ENCODE assay signal across 8 mouse cellular contexts in the genomic region with DNA sequence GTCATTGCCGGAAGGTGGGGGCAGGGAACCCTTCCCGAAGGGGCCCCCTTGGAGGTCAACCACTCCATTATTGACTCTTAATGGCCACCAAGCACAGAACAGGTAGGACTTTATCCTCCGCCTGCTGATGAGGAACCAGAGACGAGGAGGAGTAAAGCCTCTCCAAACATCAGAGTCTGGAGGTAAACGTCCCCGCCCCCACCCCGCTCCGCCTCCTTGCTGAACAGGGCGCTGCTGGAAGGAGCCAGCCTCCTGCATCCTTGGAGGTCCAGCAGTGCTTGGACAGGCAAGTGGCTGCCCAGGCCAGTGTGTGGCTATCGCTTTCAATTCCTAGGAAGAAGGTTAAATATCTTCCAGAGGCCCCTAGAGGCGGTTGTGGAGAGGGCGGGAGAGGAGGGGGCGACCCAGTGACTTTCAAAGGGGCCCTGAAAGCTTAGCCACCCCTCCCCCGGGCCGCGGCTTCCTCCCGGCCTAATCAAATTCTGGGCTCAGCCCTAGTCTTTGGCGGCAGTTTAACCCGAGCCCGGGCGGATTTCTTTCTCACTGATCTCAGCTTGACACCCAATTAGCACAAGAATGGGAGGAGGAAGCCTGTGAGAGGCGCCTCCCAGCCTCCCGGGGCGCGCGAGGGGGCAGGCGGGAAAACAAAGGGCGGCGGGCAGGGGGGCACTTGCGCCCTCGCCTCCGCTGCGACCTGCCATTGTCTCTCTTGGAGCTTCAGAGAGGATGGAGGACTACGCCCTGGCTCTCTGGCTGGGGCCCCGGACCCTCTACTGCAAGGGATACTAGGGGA. TPM values are rescaled to one million over a fixed set of nuclear protein-coding genes. Genes with fewer than 3 reads are reported as not detected.
A peak's percentile ranks its signal among the peaks of the same experiment; 100 is the strongest.
DNase-seq lines count a peak whose midpoint lies in the region; ATAC-seq and TF ChIP-seq lines count a peak whose summit lies in the region.

A gene (plus strand): TSS at position 51 of the 793 bp plus-strand sequence.

- H3K9ac ChIP-seq in hindbrain, embryonic 15.5 days: peak within 1 kb of the TSS; percentile 59

- no peaks in the 10 kb centered on the region for H3K27me3 ChIP-seq in hindbrain, embryonic 15.5 days

- under 1% methylated on average over 35 of the region's 35 CpGs for WGBS in hindbrain, embryonic 15.5 days

- H3K27ac ChIP-seq in gastrocnemius, adult 2 months: peak within 1 kb of the TSS; percentile 87
- H3K27ac ChIP-seq in hindbrain, embryonic 15.5 days (replicated peaks): peak within 1 kb of the TSS; percentile 96

- peak within 1 kb of the TSS; percentile 72 for H3K4me3 ChIP-seq in gastrocnemius, adult 2 months
- peak within 1 kb of the TSS; percentile 47 for H3K4me3 ChIP-seq in hindbrain, embryonic 15.5 days

- TF ChIP-seq CTCF in gastrocnemius, adult 2 months (IDR thresholded peaks at IDR 0.05): no peak

- H3K4me2 ChIP-seq in hindbrain, embryonic 15.5 days: peak within 1 kb of the TSS; percentile 84

- intact Hi-C loops in gastrocnemius, adult 2 months (cut with DNase I): no loop called here

- DNase-seq in adipocyte (ENCODE audit: low spot score): peak; percentile 27
- peak; percentile 59 to 63 for DNase-seq in cerebellum, postnatal 36 days
- DNase-seq in gastrocnemius, adult 2 months: peak; percentile 64
- DNase-seq in left cerebral cortex, adult 8-10 months (ENCODE audit: low spot score in 2 of 2): peak; percentile 60 to 67
- DNase-seq in right cerebral cortex, adult 2 months (ENCODE audit: low spot score in 2 of 2): peak; percentile 54 to 66
- DNase-seq in yolk sac, embryonic 10.5 days (ENCODE audit: low spot score): peak; percentile 91

- peaks cover 17% of the 10 kb centered on the region for H3K36me3 ChIP-seq in hindbrain, embryonic 15.5 days

- no peaks in the 10 kb centered on the region for H3K9me3 ChIP-seq in hindbrain, embryonic 15.5 days

- ATAC-seq in hindbrain, embryonic 15.5 days (ENCODE audit: low FRiP score, low read depth): peak; percentile 78
- ATAC-seq in megakaryocyte, adult 5-6 weeks (ENCODE audit: poor library complexity, severe bottlenecking): peak; percentile 75

- H3K4me1 ChIP-seq in hindbrain, embryonic 15.5 days (replicated peaks): peaks cover 24% of the 10 kb centered on the region

RNA-seq across cellular contexts. Expression of the gene that starts here (rescaled TPM):
- total RNA-seq in gastrocnemius, adult 2 months (2021): 10 to 100 TPM; 29.6 to 31.3 TPM
- 25.8 and 27.8 TPM in 2 replicates for polyA plus RNA-seq in hindbrain, embryonic 15.5 days (2015; fragmentation: Nextera tagmentation; extraction: Ambion mirVana)
- total RNA-seq in left cerebral cortex, adult 8-10 months (2022): 10 to 100 TPM; 52.1 to 65.1 (median 59.8) TPM
- 8.2 and 9.3 TPM in 2 replicates for total RNA-seq in megakaryocyte, adult 5-6 weeks (2015)
- 16.1 and 17.8 TPM in 2 replicates for total RNA-seq in megakaryocyte, adult 5-6 weeks (2017)

Comparison
In these comparisons a context has a peak if more than half of its experiments do, and no peak if none do; other contexts are left out.
1. Peak in every context shown above with its lines: DNase-seq, ATAC-seq, H3K4me3 ChIP-seq and H3K27ac ChIP-seq.
2. DNase-seq: peak in every context shown above with its lines; median percentile 91 in yolk sac, embryonic 10.5 days; 64 in gastrocnemius, adult 2 months; 64 in left cerebral cortex, adult 8-10 months; 61 in cerebellum, postnatal 36 days; 60 in right cerebral cortex, adult 2 months; 27 in adipocyte.